Mouse (Mus musculus) liver, postnatal 0 days (tissue): ENCODE results near the gene Ppp1r18. TPM values are rescaled to one million over a fixed set of nuclear protein-coding genes. Genes with fewer than 3 reads are reported as not detected.

ENCODE experiments used
- ATAC-seq: fragments of 200-750 bp; cut with Nextera tagmentation; 2 replicates; pipeline ENCODE4 v1.8.0; 2017; ENCODE audit warnings: mild to moderate bottlenecking, moderate library complexity
- DNase-seq: peaks from one replicate; pipeline ENCODE4 v3.0.0-alpha.2; 2016
- H3K27ac ChIP-seq: fragments of 300-500 bp; sonication (generic); 2 replicates; pipeline ENCODE4 v1.5.1; 2014; ENCODE audit warnings: antibody characterized with exemption, moderate library complexity, mild to moderate bottlenecking, low read depth
- H3K27me3 ChIP-seq: fragments of 300-500 bp; sonication (generic); 2 replicates; pipeline ENCODE4 v1.6.1; 2014; ENCODE audit warnings: low read length, control low read depth, mixed read lengths; ENCODE audit not compliant: insufficient read depth
- H3K36me3 ChIP-seq: fragments of 300-500 bp; sonication (generic); replicated peaks from 2 replicates; pipeline ENCODE4 v1.6.1; 2014; ENCODE audit warnings: mild to moderate bottlenecking, control low read depth, low read length, moderate library complexity, mixed read lengths; ENCODE audit not compliant: insufficient read depth
- H3K4me1 ChIP-seq: fragments of 300-500 bp; sonication (generic); 2 replicates; pipeline ENCODE4 v1.6.1; 2014; ENCODE audit warnings: antibody characterized with exemption, mild to moderate bottlenecking, control low read depth; ENCODE audit not compliant: insufficient read depth
- H3K4me2 ChIP-seq: fragments of 300-500 bp; sonication (generic); 2 replicates; pipeline ENCODE4 v1.6.1; 2014; ENCODE audit warnings: low read depth, mild to moderate bottlenecking, low read length, moderate library complexity, mixed read lengths
- H3K4me3 ChIP-seq: fragments of 300-500 bp; sonication (generic); 2 replicates; pipeline ENCODE4 v1.5.1; 2014; ENCODE audit warnings: low read depth, low read length
- H3K9ac ChIP-seq: fragments of 300-500 bp; sonication (generic); replicated peaks from 2 replicates; pipeline ENCODE4 v1.6.1; 2014; ENCODE audit warnings: mild to moderate bottlenecking, moderate library complexity
- H3K9me3 ChIP-seq: fragments of 300-500 bp; sonication (generic); 2 replicates; pipeline ENCODE4 v1.6.1; 2016; ENCODE audit warnings: mild to moderate bottlenecking, control low read depth, low read length, mixed read lengths
- CTCF ChIP-seq: sonication (generic); IDR thresholded peaks from 2 replicates; pipeline ENCODE4 v1.5.1; 2016; ENCODE audit warnings: antibody characterized with exemption, low read depth
- EP300 ChIP-seq: IDR thresholded peaks from 2 replicates; pipeline ENCODE4 v1.6.1; 2016; ENCODE audit warnings: antibody characterized with exemption, low read depth, mild to moderate bottlenecking
- WGBS: fragments of 180-500 bp; shearing (Covaris S2); extraction: QIAGEN DNeasy Blood & Tissue Kit; methylation state at CpG from one replicate; pipeline ENCODE4 v1.1.7; 2014; ENCODE audit not compliant: insufficient replicate concordance; 5-methylcytosine and 5-hydroxymethylcytosine counted together
- polyA plus RNA-seq: library from polyadenylated mRNA; unstranded; fragments of >200 nt; fragmentation: Nextera tagmentation; extraction: Ambion mirVana; gene quantifications from 2 replicates; pipeline ENCODE4 v1.2.1, GENCODE M21; 2015

The Ppp1r18 gene
- polyA plus RNA-seq, 1 experiment from 2014 or later = 14.1 TPM

- no peak for TF ChIP-seq CTCF
- TF ChIP-seq EP300 = no peak
- Histone ChIP-seq H3K4me1 (peaks cover 43% of the 10 kb centered on the region), H3K9ac (no peak overlapping the region), H3K4me2 (no peak overlapping the region), H3K27ac (peak overlapping the region; percentile 34; the same call in 1 of the 2 replicates), H3K36me3 (peaks cover 57% of the 10 kb centered on the region), H3K9me3 (no peaks in the 10 kb centered on the region), H3K27me3 (no peaks in the 10 kb centered on the region), H3K4me3 (no peak overlapping the region)
- DNase-seq = no peak
- 73% methylated on average over 8 of the region's 8 CpGs for WGBS
- no peak for ATAC-seq
These were observed 32.8 kb upstream of the Ppp1r18 start for GRCm38 (mm10) chr17:35832400-35833238.

- Histone ChIP-seq H3K36me3 (peaks cover 57% of the 10 kb centered on the region), H3K27ac (peak overlapping the region; percentile 34; the same call in 1 of the 2 replicates), H3K4me2 (no peak overlapping the region), H3K4me1 (peaks cover 43% of the 10 kb centered on the region), H3K27me3 (no peaks in the 10 kb centered on the region), H3K4me3 (no peak overlapping the region), H3K9ac (no peak overlapping the region), H3K9me3 (no peaks in the 10 kb centered on the region)
- DNase-seq = no peak
- no peak for TF ChIP-seq EP300
- TF ChIP-seq CTCF = no peak
- 26% methylated on average over 5 of the region's 5 CpGs for WGBS
- ATAC-seq = no peak
These were observed 32.1 kb upstream of the Ppp1r18 start for GRCm38 (mm10) chr17:35833239-35833751.

GRCm38 (mm10) chr17:35833894-35834293 is 31.5 kb upstream of the Ppp1r18 start:
- H3K4me2 ChIP-seq = no peak overlapping the region
- no peak overlapping the region for H3K4me3 ChIP-seq
- H3K4me1 ChIP-seq = peaks cover 48% of the 10 kb centered on the region
- peaks cover 54% of the 10 kb centered on the region for H3K36me3 ChIP-seq
- H3K9me3 ChIP-seq = no peaks in the 10 kb centered on the region
- TF ChIP-seq EP300 = no peak
- no peak for TF ChIP-seq CTCF
- H3K27me3 ChIP-seq = no peaks in the 10 kb centered on the region
- 61% methylated on average over 5 of the region's 5 CpGs for WGBS
- 0 out of 2 replicates have a peak overlapping the region, but pooled peaks have one; percentile 29 for H3K27ac ChIP-seq
- no peak for ATAC-seq
- DNase-seq = no peak
- H3K9ac ChIP-seq = no peak overlapping the region

GRCm38 (mm10) chr17:35834696-35835422 is 30.5 kb upstream of the Ppp1r18 start:
- H3K36me3 ChIP-seq = peaks cover 49% of the 10 kb centered on the region
- H3K27ac ChIP-seq = no peak overlapping the region
- H3K4me3 ChIP-seq = peak overlapping the region; percentile 11; the same call in 1 of the 2 replicates
- ATAC-seq = no peak
- 0 out of 2 replicates have a peak, but pooled peaks have one; percentile 33 for TF ChIP-seq CTCF
- TF ChIP-seq EP300 = no peak
- no peak for DNase-seq
- H3K4me1 ChIP-seq = peaks cover 52% of the 10 kb centered on the region
- H3K27me3 ChIP-seq = no peaks in the 10 kb centered on the region
- 0 out of 2 replicates have a peak overlapping the region, but pooled peaks have one; percentile 9 for H3K9ac ChIP-seq
- WGBS = 76% methylated on average over 26 of the region's 26 CpGs
- no peaks in the 10 kb centered on the region for H3K9me3 ChIP-seq
- peak overlapping the region; percentile 93; the same call in 1 of the 2 replicates for H3K4me2 ChIP-seq

- Histone ChIP-seq H3K9me3 (no peaks in the 10 kb centered on the region), H3K27me3 (no peaks in the 10 kb centered on the region), H3K36me3 (peaks cover 44% of the 10 kb centered on the region), H3K4me1 (peaks cover 53% of the 10 kb centered on the region), H3K27ac (no peak overlapping the region), H3K4me3 (peak overlapping the region; percentile 82), H3K9ac (0 out of 2 replicates have a peak overlapping the region, but pooled peaks have one; percentile 89), H3K4me2 (peak overlapping the region; percentile 93)
- no peak for ATAC-seq
- no peak for DNase-seq
- 74% methylated on average over 26 of the region's 26 CpGs for WGBS
- TF ChIP-seq EP300 = no peak
- TF ChIP-seq CTCF = no peak
These were observed 29.8 kb upstream of the Ppp1r18 start for GRCm38 (mm10) chr17:35835424-35836140.
